Mouse (Mus musculus) frontal cortex, adult (tissue): ENCODE data around the gene Il2rb.
A peak's percentile ranks its signal among the peaks of the same experiment; 100 is the strongest.

Experiments
- ATAC-seq: cut with Nextera tagmentation; 2 replicates; pipeline ENCODE4 v1.9.2; 2017; ENCODE audit warnings: mild to moderate bottlenecking, moderate library complexity, mixed read lengths; ENCODE audit not compliant: low TSS enrichment

The Il2rb gene

GRCm38 (mm10) chr15:78481448-78482000 is 13.5 kb downstream of the Il2rb start:
- ATAC-seq, result no peak

DNA sequence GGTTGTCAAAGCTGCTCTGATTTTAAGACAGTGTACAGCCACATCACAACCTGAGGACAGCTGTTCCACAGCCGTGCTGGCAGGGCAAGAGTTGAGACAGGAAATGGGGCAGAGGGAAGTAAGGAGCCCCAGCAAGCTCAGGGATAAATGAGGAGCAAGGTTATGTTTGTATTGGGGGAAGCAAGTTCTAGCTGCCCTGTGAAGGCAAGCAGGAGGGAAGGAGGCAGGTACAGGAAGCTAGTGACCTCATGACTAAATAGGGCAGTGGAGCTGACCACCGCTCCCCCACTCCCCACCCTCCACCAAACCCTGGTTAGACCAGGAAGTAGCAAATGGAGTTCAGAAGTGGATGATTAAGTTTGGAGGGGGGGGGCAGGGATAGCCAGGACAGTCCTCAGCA is 14.1 kb downstream of the Il2rb start:
- ATAC-seq, result no peak

GRCm38 (mm10) chr15:78480111-78480510 is 15.0 kb downstream of the Il2rb start:
- no peak for ATAC-seq

- ATAC-seq, result no peak; the same call in 1 of the 2 replicates
These were observed 15.6 kb downstream of the Il2rb start for GRCm38 (mm10) chr15:78479470-78479869.

DNA sequence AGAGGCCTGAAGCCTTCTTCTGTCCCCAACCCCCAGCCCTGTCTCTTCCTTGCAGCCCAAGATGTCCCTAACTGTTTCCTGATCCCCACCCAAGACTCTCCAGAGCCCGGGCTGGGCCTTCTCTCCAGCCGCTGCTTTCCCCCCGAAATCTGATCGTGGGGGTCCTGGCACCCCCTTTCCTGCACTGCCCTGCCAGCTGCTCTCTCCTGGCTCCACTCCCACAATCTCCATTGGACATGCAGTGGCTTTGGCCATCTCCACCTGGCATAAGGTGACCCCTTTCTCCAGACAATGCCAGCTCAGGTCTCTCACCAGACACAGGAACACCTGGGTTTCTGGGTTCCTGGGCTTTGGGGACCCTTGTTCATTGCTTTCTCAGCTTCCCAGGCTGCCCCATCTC is 17.0 kb downstream of the Il2rb start:
- ATAC-seq, result no peak

DNA sequence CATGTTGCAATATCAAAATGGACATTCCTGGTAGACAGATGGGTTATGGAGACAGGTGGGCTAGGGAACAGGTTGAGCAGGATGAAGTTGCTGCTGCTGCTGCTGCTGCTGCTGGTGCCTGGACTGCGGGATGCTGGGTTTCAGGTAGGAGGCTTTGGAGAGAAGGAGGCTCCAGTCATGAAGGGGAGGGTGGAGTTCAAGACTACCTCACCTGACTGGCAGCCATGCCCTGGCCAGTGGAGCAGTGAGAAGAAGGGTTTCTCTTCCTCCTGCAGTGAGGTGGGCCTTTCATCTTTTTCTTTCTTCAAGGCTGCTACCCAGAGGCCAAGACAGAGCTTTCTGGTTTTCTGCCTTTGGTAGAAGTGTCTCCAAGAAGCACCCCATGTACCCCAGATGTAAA is 18.2 kb downstream of the Il2rb start:
- ATAC-seq, result no peak

DNA sequence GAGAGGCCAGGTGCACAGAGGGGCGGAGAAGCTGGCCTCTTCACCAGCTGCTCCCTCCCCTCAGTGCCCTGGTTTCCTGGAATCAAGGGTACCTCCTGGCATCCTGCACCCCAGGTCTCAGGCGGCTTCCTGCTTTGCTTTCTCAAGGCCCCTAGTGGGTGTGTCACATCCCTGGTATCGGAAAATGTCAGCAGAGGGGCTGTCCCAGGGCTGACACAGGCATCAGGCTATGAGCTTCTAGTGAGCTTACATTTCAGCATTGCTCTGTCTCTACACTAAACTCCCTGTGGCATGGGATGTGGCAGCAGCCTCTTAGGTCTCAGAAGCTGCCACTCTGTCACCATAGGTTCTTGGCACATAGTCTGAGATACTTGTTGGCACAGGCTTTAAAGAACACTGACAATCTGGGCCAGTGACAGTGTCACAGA is 19.5 kb downstream of the Il2rb start:
- ATAC-seq, result no peak

GRCm38 (mm10) chr15:78473442-78473841 is 21.6 kb downstream of the Il2rb start:
- ATAC-seq, result no peak

- no peak for ATAC-seq
These were observed 23.2 kb downstream of the Il2rb start for GRCm38 (mm10) chr15:78471902-78472301.

GRCm38 (mm10) chr15:78470495-78471276 is 24.4 kb downstream of the Il2rb start:
- no peak for ATAC-seq

DNA sequence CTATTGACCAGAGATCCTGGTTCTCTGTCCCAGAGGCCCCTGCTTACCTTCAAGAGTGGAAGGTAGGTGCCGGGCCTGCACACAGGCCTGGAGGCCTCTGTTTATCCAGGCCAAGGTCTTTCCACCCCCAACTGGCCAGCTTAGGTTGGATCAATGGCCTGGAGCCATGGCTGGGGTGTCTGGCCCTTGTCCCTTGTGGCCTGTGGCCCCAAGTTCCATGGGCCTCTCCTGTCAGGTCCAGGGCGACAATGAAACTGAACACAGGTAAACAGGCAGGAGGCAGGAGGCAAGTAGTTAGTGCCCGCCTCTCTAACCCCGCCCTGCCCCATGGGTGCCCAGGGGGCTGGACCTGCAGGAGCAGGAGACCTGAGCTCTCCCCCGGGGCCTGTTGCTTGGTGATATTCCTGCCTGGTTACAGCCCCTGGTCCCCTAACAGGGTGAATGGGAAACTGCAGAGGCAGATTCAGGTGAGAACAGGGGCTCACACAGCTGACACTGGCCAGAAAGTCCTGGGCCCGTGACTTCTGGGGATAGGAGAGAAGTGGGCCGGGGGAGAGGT is 26.6 kb downstream of the Il2rb start, which contains the start of gene Tmprss6:
Tmprss6 (minus strand) TSS at position 256 of the 559 bp plus-strand sequence.
- no peak for ATAC-seq

- no peak for ATAC-seq
These were observed 27.5 kb downstream of the Il2rb start for GRCm38 (mm10) chr15:78467570-78467969.

DNA sequence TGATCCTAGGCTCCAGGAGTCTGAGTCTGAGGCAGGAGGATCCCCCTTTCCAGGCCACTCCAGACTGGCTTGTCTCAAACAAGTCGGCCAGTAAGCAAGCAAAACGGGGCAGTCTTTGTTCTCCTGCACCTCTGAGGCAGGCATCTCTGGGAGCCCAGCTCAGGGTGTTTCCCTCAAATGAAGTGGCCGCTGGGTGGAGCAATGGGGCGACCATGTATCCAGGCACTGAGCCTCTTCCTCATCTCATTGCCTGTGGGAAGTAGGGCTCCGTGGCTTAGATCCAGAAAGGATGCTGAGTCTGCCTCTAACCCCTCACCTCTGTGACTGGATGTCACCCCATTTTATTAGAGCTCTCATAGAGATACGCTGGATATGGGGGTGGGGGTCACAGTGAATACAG is 28.3 kb downstream of the Il2rb start:
- ATAC-seq, result no peak

- ATAC-seq, result no peak
These were observed 32.1 kb downstream of the Il2rb start for GRCm38 (mm10) chr15:78462981-78463380.

DNA sequence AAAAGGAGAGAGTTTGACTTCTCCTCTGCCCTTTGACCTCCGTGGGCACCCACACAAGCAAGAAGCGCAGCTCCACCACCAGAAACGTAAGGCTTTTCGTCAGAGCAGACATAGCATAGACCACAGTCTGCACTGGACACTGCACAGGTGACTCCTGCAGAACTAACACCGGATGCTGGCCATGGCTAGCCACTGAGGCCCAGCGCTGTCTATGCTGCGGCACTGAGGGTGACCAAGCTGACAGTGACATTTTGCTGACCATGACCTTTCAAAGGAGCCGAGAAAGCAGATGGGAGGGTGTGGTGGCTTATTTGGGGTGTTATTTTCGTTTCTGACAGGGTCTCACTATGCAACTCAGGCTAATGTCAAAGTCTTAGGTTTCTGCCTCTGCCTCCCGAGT is 37.9 kb downstream of the Il2rb start:
- ATAC-seq, result no peak

- ATAC-seq, result no peak
These were observed 39.0 kb downstream of the Il2rb start for GRCm38 (mm10) chr15:78456051-78456450.

GRCm38 (mm10) chr15:78455168-78455567 is 39.9 kb downstream of the Il2rb start:
- ATAC-seq, result no peak

GRCm38 (mm10) chr15:78452929-78453328 is 42.1 kb downstream of the Il2rb start:
- ATAC-seq, result no peak

GRCm38 (mm10) chr15:78451201-78451600 is 43.9 kb downstream of the Il2rb start:
- ATAC-seq, result no peak

- ATAC-seq, result no peak
These were observed 44.7 kb downstream of the Il2rb start for GRCm38 (mm10) chr15:78450419-78450768.

GRCm38 (mm10) chr15:78449694-78450418 is 45.2 kb downstream of the Il2rb start:
- ATAC-seq, result peak; percentile 50; the same call in 1 of the 2 replicates

DNA sequence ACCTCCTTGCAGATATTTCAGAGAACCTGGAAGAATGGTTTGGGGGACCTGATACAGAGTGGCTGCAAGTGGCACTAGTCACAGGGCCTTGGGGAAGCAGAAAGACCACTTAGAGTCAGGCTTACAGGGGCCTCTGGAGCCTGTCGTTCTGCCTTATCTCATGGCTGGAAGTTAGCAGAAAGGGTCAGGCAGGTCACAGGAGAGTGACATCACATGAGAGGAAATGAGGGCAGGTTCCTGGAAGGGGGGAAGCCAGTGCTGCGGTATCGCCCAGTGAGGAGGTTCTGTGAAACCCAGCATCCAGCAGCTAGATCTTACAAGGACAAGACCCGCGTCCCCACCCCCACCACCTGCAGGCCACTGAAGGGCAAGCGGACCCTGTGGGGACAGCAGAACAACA is 45.9 kb downstream of the Il2rb start:
- no peak for ATAC-seq
